Mouse (Mus musculus) embryonic stem cell, embryonic (primary cell): ENCODE measurements at regions not wholly inside any gene's neighbourhood (a gene's known extent, or its start where the extent isn't known, plus 50 kb on each side); places are given as distances from the start of the nearest gene placed in this dataset.
"Not testable (repeated sequence)": the region's sequence is repeated elsewhere in the genome, so short reads cannot be mapped to it uniquely, and the experiment has no call there.

ENCODE experiments used
- CTCF ChIA-PET, 4 experiments: fragments of 300-600 bp in 2 of 4; fragments of 350-600 bp in 2 of 4; sonication (Branson Sonifier 250); formaldehyde crosslinking; loops; one replicate each; lab custom pipeline; 2022; ENCODE audit warnings: inconsistent platforms in 2 of 4; lab: Charles Lee
- POLR2A ChIA-PET, 4 experiments: fragments of 300-600 bp in 2 of 4; fragments of 350-600 bp in 2 of 4; sonication (Branson Sonifier 250); formaldehyde crosslinking; loops; one replicate each; lab custom pipeline; 2022; ENCODE audit warnings: antibody characterized with exemption in 4 of 4, inconsistent platforms in 1 of 4; lab: Charles Lee

DNA sequence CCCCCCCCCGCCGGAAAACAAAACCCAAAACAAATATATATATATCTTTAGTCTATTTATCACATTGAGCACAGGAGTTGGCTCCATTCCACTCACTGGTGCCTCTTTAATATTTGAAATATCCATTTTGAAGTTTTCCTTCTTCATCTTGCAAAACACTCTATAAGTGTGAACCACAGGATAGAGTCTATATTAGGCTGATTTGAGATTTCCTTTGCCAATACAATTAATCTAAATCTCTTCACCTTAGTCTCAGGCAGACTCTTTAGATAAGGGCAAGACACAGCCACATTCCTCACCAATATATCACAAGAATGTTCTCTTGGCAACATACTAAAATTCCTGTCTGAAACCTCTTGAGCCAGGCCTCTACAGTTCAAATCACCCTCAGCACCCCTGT, 282.1 kb upstream of the Mpdz start:
- ChIA-PET CTCF (no interaction called here), POLR2A (no interaction called here)

DNA sequence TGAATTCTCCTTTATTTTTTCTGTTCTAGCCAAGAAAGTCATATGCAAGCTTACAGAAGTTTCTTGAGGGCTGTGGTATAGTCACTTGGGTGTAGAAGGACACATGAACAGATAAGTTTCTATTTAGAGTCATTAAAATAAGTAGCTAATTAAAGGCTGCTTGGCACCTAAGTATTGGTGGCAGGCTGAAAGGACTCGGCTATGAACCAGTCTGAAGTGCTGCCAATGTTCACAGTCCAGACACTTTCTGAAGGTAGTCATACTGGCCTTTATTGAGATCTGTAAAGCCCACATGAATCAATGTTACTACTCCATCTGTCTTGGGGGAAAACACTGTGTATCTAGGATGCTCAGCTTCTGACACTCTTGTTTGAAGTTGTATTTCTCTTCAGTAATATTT, 269.8 kb upstream of the Mpdz start:
- POLR2A ChIA-PET, result no interaction called here
- CTCF ChIA-PET, result no interaction called here

DNA sequence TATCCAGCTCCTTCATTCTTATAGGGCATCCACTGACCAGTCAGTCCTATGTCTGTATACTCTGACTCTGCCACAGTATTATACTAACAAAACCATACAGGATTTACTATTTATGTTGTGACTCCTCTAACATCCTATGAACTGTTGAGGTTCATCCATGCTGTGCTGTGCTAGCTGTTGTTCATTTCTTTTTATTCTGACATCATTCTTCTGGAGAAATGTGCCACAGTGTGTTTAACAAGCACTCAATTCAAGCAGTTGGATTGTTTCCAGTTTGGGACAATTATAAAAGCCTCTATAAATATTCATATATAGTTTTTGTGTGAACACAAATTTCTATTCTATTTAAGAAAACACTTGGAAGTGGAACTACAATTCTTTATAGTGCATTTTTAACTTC, 252.6 kb upstream of the Mpdz start:
- POLR2A ChIA-PET, result interaction anchor here in 1 of 4 experiments (1.0 kb wide), 1 partner anchor 13 kb away, joined by 3 read pairs; no protein-coding TSS in a partner anchor
- CTCF ChIA-PET, result no interaction called here

DNA sequence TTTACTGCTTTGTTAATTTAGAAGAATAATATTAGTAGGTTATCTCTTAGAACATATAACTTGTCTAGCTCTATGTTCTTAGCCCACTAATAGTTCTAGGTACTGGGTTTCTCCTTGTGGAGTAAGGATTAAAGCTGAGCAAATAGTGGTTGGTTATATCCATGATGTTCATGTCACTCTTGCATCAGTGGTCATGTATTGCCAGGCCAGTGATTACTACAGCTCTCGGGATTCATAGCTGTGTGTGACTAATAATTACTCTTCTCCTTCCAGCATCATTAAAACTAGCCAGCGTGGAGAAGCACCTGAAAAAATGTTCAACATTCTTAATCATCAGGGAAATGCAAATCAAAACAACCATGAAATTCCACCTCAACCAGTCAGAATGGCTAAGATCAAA, 234.6 kb upstream of the Mpdz start:
- ChIA-PET CTCF (no interaction called here), POLR2A (no interaction called here)

DNA sequence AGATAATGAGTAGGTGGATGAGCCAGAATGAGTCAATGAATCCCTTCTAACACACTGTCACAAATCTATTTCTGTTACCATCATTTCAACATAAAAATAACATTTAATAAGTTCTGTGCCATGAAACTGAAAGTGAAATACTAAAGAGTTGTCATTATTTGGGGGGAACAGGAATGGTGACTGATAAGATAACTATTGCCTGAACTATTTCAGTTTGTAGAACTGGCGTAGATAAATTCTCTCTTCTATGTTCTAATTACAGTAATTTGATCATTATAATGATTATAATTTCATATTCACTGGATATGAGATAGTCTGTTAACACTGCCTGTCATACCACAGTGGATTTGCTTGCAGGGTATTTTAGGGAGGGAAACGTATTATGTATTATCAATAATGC, 232.3 kb upstream of the Mpdz start:
- CTCF ChIA-PET, result no interaction called here
- POLR2A ChIA-PET, result no interaction called here

DNA sequence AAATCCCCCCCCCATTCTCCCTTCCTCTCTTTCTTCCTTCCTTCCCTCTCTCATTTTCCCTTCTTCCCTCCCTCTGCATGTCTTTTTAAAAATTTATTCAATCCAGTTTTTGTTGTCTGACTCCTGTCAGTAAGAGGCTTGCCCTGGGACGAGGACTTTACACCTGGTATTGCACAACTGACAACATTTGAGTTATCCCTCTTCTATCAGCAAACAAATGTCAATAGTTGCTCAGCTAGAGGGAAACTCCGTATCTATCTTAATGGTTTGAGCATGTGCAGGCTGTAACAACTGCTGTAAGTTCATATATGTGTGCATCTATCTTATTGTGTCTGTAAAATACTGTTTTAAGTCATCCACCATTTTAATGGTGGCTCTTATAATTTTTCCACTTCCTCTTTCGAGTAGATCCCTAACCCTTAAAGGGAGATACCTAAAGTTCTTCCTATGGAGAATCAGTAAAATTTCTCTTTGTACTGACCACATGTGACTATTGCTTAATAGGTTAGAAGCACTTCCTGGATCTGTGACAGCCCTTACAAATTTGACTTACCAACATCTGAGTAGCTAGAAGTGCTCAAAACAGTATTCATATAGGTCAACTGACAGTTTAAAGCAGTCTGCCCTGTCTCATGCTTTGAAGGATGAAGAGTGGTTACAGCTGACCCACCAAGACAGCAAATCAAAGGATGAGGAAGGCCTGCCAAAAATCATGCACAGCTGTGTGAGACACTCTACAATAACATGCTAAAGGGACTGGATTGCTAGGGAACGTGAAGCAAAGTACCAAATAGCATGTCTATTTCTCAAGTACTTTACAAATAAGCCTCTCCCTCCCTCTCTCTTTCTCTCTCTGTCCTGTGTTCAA, 231.0 kb upstream of the Mpdz start:
- ChIA-PET CTCF (interaction anchor here in 1 of 4 experiments (0.6 kb wide), 1 partner anchor 814 kb away, joined by 9 read pairs; no protein-coding TSS in a partner anchor), POLR2A (no interaction called here)

DNA sequence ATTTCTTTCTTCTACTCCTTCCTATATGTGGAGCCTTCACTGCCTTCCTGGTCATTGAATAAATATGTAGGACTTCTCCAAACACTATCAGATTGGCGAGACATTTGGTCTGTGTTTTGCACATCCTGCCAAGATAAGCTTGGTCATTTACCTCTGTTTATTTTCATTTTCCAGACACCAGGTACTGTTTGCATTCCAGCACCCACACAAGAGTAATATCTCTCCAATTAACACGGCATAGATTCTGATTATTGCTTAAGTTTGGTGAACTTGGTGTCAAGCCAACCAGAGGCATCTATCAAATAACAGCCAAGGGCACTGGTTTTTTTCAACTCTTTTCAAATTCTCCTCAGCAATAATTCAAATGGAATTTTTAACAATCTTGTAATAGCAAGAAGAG, 229.4 kb upstream of the Mpdz start:
- POLR2A ChIA-PET, result no interaction called here
- CTCF ChIA-PET, result no interaction called here

- ChIA-PET CTCF (no interaction called here), POLR2A (interaction anchor here in 2 of 4 experiments (0.6 kb wide), 2 partner anchors 58 to 267 kb away, joined by 3 read pairs; no protein-coding TSS in a partner anchor)
Measured at GRCm38 (mm10) chr4:81669181-81669580, 226.6 kb upstream of the Mpdz start.

DNA sequence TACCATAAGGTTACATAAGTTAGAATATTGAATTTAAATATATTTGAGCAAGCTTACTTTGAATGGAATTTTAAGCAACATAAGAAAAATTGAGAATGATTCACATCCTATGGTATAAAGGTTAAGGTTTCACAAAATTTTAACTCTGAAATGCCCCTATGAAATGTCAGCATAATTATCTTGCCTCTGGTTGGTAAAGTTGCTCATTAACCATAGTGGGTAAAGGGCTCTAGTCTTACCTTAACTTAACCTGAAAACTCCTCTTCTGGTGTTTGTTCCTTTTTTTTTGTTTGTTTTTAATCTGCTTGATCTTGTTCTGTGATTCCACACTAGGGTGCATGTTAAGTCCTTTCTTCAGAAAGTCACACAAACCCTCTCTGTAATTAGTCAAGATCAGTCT, 218.5 kb upstream of the Mpdz start:
- CTCF ChIA-PET, result no interaction called here
- POLR2A ChIA-PET, result no interaction called here

DNA sequence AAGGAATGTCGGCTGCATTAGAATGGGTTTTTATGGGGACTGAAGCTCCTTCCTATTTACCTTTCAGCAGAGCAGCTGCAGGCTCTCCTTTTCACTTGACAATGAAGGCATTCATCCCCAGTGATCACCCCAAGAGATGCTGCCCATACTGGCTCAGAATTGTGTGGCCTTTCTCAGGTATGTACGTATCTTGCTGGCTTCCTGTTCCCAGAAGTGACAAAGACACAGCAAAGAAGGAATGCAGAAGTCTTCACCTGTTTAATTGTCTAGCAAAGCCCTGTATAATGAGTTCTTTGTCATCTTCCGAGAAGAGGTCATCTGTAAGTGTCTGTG, 185.8 kb upstream of the Mpdz start:
- ChIA-PET POLR2A (no interaction called here), CTCF (no interaction called here)

GRCm38 (mm10) chr4:81627714-81628495, 185.3 kb upstream of the Mpdz start:
- POLR2A ChIA-PET, result no interaction called here
- CTCF ChIA-PET, result no interaction called here

GRCm38 (mm10) chr4:81625348-81625934, 182.8 kb upstream of the Mpdz start:
- ChIA-PET CTCF (no interaction called here), POLR2A (no interaction called here)

- CTCF ChIA-PET, result no interaction called here
- POLR2A ChIA-PET, result no interaction called here
Measured at GRCm38 (mm10) chr4:81624111-81624510, 181.5 kb upstream of the Mpdz start.

DNA sequence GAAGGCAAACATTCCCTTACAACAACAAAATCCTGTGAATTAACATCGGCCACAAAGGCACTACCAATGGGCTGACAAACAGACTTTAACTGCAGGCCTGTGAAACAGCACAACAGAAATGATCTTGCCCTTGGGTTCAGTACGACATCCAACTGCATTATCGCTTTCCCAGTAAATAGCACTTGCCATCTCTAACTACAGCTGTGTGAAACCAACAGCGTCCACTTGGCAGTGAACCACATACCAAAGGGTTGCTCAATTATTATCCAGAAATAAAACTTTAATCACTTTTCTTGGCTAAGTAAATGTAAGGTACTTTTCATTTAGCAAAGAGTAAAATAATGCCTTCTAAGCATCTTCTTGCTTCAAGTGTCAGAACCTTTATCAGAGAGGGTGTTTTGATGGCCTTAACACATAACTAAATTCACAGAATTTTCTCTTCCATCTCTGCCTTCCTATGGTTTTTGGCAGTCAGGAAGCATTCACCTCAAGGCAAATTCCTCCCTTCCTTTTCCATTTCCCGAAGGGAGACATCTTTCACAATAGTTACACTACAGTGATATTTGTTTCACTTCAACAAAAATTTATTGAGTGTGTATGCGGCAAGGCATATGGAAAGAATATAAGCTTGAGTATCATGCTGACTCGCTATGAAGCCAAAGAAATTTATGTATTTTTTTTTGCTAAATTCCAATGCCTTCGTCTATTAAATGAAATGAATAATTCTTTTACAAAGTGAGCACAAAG, 178.9 kb upstream of the Mpdz start:
- CTCF ChIA-PET, result no interaction called here
- POLR2A ChIA-PET, result no interaction called here

- CTCF ChIA-PET, result no interaction called here
- POLR2A ChIA-PET, result no interaction called here
Measured at GRCm38 (mm10) chr4:81617191-81617590, 174.6 kb upstream of the Mpdz start.

DNA sequence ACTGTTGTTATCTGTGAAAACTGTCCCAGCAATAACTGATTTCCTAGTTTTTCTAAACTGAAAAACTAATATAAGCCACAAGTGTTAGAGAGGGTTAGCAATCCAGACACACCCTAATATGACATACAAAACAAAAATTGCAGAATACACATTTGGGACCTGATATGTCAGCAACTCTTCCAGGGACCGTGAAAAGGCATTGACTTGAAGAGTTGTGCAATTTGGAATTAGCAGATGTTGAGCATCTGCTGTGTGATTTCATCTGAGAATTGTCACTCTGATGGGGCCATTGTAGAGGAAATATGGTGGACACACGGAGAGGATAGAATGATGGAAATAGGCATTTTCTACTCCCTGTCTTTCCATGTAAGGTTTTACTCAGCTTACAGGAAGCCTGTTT, 168.6 kb upstream of the Mpdz start:
- ChIA-PET POLR2A (no interaction called here), CTCF (no interaction called here)

- ChIA-PET POLR2A (no interaction called here), CTCF (interaction anchor here in 1 of 4 experiments (0.6 kb wide), 1 partner anchor 403 kb away, joined by 3 read pairs; no protein-coding TSS in a partner anchor)
Measured at GRCm38 (mm10) chr4:81600396-81600795, 157.8 kb upstream of the Mpdz start.

DNA sequence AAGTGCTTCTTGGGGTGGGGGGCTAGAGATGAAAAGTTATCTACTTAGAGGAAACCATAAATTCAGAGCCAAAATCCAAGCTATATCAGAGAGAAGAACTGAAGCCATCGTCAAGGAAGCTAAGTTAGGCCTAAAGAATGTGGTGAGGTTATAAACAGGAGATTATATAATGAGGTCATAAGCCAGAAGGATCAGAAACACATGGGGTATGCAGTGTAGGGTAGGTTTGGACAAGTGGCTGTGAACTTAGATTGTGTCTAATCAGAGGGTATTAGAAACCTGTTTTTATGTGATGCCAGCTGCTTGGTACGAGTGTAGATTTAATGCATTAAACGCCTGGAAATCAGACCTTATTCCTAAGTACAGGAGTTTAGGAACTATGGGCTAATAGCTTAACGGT, 154.8 kb upstream of the Mpdz start:
- ChIA-PET POLR2A (no interaction called here), CTCF (no interaction called here)

GRCm38 (mm10) chr4:81593431-81593830, 150.8 kb upstream of the Mpdz start:
- POLR2A ChIA-PET, result interaction anchor here in 1 of 4 experiments (0.6 kb wide), 1 partner anchor 321 kb away, joined by 5 read pairs; no protein-coding TSS in a partner anchor
- CTCF ChIA-PET, result not testable (repeated sequence)

DNA sequence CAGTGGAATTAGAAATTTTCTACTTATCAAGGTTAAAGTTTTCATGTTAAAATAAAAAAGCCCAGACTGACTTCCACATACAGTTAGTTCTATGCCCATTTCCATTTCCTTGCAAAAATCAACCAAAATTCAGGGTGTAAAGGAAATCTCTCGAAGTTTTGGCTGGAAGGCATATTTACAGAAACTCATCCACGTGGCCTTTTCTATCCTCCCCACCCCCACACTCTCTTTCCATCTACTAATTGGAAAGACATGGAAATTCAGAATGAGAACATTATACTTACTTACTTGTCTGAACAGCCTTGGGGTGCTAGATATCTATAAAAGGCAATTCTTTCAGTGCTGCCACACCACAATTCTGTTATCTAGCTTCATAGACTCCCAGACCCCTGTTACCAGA, 139.9 kb upstream of the Mpdz start:
- ChIA-PET CTCF (no interaction called here), POLR2A (no interaction called here)
